Mouse (Mus musculus): ENCODE results near the gene Ash1l.

Ash1l gene

DNA sequence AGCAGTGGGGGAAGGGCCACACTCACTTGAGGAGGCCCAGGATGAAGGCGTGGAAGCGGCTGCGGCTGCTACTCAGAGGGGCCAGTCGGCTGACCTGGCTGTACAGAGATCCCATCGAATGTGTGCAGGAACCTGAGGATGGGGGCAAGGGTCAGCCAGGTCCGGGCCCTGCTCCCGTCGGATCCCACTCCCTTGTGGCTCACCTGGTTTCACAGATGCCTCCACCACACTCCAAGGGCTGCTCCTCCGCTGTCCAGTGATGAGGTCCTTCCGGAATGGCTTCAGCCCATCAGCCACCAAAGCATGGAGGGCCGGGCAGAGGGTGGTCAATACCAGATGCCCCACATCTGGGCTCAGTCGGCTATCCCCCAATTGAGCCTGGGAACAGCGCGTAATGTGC, 138.6 kb downstream of the Ash1l start:
- in situ Hi-C loops (cut with MboI; ENCODE audit: unreplicated experiment in 2 of 2) = loop anchor here in 1 of 2 experiments (5.0 kb wide), 1 partner anchor 128 kb away; the partner anchor contains the start of gene Thbs3

DNA sequence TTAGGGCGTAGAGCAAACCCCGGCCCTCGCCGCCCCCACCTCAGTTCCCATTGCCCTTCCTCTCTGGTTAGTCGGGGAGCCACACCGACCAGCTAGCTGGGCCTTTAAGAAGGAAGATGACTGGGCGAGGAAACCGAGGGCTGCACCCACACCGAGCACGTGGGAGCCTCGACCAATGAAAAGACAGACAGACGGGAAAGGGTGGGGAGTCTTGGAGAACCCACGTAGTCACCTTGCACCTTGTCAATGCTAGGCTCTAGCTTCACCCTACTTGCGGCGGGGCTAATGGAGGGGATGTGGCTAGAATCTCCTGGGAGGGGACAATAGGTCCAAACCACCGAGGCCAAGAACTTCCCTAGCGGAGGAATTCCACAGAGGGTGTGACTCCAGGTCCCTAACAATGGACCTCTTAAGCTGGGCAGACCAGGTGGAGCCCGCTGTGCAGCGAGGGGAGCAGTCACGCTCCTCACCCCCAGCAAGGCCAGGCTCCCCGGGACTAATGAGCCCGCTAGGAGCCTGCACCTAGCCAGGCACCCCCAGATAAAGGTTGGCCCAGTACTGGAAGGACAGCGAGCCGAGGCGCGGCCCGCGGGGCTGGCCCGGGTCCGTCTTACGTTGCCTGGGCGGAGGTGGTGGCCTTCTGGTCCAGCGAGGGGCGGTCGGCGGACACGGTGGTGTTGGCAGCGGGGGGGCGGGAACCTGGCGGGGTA, 139.6 kb downstream of the Ash1l start:
- in situ Hi-C loops (cut with MboI; ENCODE audit: unreplicated experiment in 2 of 2) = loop anchor here (5.0 kb wide), 2 partner anchors 67 to 127 kb away; partner anchors contain the start of gene Thbs3 (in 2 of the 2)

DNA sequence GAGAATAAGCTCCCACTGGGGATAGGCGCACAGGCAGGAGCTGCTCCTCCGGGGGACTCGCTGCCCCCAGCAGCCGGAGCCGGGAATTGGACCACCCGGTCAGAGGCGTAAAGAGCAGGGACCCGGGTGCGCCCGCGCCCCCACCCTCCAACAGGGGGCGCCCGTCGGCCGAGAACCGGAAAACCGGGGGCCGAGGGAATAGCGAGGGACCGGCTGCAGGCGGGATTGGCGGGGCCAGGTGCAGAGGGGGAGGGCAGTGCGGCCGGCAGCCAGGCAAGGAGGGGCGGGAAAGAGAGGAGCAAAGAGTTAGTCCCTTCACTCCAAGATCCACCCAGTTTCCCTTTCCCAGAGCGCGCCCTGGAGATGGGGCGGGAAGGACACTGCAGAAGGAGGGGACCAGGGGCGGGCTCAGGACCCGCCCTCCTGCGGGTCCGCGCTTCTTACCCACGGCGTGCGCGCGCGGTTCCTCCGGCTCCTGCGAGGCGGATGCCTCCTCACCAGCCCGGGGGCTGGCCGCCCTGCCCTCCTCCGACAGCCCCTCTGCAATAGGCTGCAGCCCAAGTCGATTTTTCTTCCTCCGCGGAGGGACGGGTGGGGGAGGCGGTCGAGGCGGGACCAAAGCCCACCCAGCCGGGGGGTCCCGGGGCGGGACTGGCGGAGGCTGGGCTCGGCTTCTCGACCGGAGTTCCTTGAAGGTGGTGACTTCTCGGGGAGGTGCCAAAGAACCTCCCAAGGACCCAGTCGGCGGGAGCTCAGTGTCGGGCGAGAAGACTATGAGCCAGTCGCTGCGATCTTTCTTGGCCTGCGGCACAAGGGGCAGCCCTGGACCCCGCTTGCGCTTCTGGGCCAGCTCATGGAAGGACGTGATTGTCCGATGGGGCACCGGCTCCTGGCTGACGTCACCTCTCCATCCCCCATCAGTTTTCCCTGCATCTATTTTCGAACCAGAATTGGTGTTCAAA, 140.6 kb downstream of the Ash1l start:
- in situ Hi-C loops (cut with MboI; ENCODE audit: unreplicated experiment in 2 of 2) = loop anchor here (5.0 kb wide), 2 partner anchors 66 to 126 kb away; partner anchors contain the start of gene Thbs3 (in 1 of the 2)

DNA sequence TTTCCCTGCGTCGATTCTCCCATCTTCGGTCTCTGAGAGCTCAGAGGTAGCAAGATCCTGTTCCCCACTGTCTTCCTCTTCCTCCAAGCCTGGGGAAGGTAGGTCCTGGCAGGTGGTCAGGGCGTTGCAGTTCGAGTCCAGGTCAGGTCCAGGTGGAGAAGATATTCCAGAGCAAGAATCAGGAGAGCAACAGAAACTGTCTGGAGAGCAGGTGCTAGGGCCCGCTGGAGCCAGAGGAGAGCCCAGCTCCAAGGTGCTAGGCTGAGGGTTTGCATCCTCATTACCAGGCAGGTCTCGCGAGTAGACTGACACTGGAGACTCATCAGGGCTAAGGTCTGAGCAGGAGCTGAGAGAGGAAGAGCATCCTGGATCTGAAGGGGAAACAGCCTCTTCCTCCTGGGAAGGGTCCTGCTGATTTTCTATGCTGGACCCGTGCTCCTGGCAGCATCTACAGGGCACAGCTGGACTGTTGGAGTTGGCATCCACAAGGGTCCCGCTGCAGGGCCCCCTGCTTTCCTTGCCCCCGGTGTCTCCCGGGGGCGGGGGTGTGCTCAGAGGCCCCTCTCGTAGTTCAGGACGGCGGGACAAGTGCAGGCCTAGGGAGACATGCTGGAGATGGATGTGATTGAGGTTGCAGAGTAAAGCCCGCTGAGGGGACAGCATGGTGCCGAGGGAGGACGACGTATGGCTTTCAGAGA, 141.5 kb downstream of the Ash1l start:
- in situ Hi-C loops (cut with MboI; ENCODE audit: unreplicated experiment in 2 of 2) = loop anchor here (5.0 kb wide), 2 partner anchors 65 to 125 kb away; partner anchors contain the start of gene Thbs3 (in 1 of the 2)

DNA sequence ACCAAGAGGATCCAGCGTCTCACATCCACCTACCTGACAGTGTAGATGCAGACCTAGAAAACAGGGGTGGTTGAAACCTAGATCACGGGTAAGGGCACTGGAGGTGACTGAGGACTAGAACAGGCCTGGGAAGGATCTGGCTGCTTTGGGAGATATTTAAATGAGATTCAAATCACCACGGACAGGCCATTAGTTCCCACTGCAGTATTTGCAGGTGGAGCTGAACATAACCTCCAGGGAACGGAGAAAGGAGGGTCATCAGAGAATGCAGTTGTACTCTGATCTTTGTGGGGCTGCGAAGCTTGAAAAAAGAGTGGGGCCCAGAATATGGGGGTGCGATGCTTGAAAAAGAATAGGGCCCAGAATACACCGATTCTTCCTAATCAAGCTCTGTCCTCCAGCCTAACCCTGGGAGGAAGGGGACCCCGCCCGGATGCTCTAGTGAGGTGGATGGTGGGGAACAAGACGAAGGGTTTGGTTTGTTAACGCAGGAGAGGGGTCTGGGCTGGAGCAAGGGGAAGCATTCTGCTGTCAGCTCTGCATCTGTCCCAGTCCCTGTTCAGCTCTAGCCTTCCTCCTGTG, 142.2 kb downstream of the Ash1l start:
- in situ Hi-C loops (cut with MboI; ENCODE audit: unreplicated experiment in 2 of 2) = loop anchor here (5.0 kb wide), 2 partner anchors 65 to 125 kb away; partner anchors contain the start of gene Thbs3 (in 1 of the 2)

DNA sequence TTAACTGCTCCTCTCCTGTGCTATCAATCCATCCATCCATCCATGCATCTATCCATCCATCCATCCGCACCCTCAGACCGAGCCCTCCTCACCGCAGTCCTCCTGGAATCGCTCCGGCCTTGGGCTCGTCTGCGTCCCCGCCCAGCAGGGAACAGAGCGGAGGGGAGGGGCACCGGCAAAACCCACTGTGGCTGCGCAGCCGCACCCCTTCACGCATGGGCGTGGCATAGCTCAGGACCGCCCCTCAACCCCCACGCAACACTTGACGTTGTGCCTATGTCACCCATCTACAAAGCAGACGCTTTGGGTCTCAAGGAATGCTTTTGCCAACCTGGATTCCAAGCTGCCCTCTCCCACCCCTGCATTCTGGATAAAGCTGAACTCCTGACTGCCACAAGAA, 142.8 kb downstream of the Ash1l start, which contains the start of gene Rusc1:
Rusc1 (minus strand) TSS at position 137 of the 400 bp plus-strand sequence.
- in situ Hi-C loops (cut with MboI; ENCODE audit: unreplicated experiment in 2 of 2) = loop anchor here (5.0 kb wide), 2 partner anchors 64 to 124 kb away; partner anchors contain the start of gene Thbs3 (in 1 of the 2)

DNA sequence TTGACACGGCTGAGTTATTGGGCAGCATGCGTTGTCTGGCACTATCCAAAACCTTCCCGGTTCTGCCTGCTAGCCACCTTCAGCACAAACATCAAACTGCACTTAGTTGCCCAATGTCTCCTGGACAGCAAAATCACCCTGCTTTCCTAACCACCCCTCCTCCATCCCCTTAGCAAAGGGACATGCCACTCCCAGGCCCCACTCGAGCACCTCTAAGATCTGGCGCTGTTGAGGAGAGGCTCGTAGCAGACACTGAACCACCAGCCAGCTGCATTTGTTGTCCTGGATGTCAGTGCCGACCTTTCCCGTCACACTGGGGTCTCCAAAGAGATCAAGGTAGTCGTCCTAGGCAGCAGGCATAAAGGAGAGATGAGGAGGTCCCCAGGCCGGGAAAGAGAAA, 143.6 kb downstream of the Ash1l start:
- in situ Hi-C loops (cut with MboI; ENCODE audit: unreplicated experiment in 2 of 2) = loop anchor here (5.0 kb wide), 2 partner anchors 63 to 123 kb away; partner anchors contain the start of gene Thbs3 (in 1 of the 2)

DNA sequence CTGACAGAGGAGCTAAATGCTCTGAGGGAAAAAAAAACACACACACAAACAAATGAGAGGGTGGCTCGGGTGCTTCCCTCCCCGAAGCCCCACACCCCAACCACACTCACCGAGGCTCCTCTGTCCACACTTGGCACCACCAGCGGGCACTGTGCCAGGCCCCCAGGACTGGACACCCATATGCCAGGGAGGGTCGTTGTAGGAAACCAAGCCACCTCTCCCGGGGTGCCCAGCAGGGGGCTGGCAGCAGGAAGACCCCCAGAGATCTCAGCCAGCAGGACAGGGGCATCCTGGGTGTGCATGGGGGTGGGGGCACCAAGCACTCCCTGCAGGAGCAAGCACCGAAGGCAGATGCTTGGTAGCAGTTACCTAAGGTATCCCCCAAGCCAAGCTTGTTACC, 150.4 kb downstream of the Ash1l start, which contains the start of gene Gm43738:
Gm43738 (minus strand) TSS at position 289 of the 400 bp plus-strand sequence.
- in situ Hi-C loops (cut with MboI; ENCODE audit: unreplicated experiment in 2 of 2) = no loop called here

DNA sequence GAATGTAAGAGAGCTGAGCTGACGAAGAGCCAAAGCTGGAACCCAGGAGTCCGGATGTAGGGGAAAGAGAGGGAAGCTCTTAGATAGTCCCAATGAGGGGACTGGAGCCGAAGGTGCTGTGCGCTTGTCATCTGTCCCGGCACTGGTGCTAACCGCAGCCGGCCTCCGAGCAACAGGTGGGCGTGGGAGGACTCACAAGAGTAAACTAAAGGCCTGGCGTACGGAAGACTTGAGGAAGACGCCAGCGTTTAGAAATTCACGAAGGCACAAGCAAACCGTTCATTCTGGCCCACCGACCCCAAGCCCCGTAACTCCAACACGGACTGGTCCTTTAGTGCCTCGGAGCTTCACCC, 151.0 kb downstream of the Ash1l start:
- in situ Hi-C loops (cut with MboI; ENCODE audit: unreplicated experiment in 2 of 2) = no loop called here

DNA sequence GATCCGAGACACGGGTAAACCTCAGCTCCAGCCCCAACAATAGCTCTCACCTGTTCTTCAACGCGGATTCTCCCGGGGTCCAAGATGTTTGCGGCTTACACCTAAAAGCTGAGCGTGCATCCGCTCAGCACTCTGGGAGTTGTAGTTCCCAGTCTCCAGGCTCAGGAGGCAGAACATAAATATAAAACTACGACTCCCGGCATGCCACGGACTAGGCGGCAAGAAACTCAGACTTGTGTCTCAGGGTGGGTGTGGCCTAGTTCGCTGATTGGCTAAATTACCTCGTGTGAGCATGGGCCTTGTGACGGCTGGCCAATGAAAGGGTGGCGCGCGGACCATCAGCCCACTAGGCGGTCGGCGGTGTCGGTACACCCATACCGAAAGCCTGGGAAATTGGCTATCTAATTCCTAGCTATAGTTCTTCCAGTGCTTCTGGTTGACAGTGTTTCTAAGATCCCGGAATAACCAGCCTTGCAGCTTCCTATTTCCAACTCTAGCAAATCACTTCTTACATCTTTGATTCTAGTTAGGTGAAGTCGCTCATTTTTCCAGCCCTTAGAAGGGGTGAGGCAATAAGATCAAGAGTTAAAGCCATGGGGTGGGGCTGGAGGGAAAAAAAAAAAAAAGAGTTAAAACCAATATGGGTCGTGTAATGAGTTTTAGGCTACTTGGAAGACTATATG, 151.5 kb downstream of the Ash1l start, which contains the start of gene Fdps:
Fdps (minus strand) TSS at position 148 of the 683 bp plus-strand sequence.
- in situ Hi-C loops (cut with MboI; ENCODE audit: unreplicated experiment in 2 of 2) = no loop called here

DNA sequence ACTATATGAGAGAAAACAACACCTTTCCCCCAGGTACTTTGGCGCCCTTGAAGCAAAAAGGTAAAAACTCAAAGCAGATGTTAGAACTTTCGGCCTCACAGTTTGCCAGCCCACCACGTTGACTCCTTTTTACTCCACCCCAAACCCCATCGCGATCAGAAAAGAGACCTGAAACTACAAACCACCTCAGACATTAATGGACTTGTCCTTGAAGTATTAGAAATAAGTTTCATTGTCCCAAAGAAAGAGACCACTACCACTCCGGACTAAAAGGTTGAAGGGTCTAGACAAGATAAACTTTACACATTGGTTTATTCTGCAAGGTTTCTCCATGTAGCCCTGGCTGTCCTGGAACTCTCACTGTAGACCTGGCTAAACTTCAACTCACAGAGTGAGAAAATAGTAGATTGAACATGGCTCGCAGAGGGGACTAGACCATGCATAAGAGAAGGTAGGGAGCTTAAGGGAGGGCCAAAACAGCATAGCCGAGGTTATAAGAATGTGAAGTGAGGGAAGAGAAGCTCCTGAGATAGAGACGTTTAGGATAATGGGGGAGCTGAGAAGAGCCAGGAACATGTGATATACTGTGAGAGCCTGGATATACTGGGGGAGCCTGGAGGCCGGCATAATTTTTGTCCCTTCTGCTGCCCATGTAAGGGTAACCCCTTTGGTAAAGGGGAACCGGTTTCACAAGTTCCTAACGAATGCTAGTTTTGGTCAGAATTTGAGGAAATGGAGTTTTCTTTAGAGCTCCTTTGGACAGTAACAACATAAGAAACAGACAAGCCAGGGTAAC, 152.3 kb downstream of the Ash1l start:
- in situ Hi-C loops (cut with MboI; ENCODE audit: unreplicated experiment in 2 of 2) = no loop called here

DNA sequence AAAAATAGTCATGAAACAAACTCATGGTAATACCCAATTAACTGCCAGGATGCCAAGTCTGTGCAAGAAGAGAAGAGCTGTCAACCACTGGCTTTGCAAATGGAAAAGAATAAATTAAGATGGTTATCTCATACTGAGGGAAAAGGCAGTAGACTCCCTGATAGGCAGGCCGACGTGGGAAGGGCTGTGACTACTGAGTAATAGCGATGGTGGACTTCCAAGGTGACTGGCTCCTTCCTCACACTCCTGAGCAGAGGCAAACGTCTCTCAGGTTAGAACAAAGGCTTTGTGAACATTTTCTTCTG, 152.8 kb downstream of the Ash1l start:
- in situ Hi-C loops (cut with MboI; ENCODE audit: unreplicated experiment in 2 of 2) = no loop called here

DNA sequence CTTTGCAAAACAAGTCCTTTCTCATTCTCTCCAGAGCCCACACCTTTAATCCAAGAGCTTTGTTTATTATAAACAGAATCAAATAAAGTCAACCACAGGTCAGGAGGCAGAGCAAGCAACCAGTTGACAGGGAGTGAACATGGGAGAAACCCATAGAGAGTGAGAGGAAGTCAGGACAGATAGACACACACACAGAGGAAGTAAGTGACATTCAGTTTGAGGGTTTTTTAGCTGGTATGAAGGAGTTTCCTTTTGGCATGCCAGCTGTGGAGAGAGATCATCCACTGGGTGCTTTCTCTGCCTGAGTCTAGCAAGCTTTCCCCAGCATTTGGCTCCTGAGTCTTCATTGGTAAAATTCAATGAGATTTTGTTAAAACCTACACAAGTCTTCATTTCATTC, 156.5 kb downstream of the Ash1l start:
- in situ Hi-C loops (cut with MboI; ENCODE audit: unreplicated experiment in 2 of 2) = no loop called here

DNA sequence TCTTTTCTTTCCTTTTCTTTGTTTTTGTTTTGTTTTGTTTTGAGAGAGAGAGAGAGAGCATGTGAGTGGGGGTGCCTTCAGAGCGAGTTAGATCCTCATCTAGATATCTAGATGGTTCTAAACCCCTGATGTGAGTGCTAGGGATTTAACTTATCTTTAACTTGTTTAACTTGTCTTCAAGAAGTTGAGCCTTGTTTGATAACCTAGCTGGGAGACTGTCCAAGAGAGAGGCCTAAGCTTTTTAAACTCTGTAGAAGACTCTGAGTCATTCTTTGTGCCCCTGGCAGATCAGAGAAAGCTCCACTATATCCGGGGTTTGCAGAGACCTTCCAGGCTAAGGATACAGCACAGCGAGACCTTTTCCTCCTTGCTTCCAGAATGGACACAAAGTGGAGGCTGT, 157.1 kb downstream of the Ash1l start:
- in situ Hi-C loops (cut with MboI; ENCODE audit: unreplicated experiment in 2 of 2) = no loop called here

DNA sequence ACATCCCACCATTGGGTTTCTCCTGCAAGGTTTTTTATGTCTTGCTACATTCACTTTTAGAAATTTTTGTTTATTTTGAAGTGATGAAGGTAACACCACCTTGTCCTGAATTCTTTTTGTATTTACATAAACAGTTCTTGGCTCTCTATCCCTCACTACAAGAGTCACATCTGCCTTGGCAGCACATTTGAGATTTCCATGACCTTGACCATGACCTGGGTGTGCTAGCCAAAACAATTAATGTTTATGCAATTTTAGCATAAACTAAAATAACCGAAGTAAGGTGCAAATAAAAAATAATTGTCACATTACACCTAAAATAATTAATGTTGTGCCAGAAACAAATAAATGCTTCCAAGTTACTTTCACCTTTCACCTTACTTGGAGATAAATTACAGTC, 157.7 kb downstream of the Ash1l start:
- in situ Hi-C loops (cut with MboI; ENCODE audit: unreplicated experiment in 2 of 2) = no loop called here

DNA sequence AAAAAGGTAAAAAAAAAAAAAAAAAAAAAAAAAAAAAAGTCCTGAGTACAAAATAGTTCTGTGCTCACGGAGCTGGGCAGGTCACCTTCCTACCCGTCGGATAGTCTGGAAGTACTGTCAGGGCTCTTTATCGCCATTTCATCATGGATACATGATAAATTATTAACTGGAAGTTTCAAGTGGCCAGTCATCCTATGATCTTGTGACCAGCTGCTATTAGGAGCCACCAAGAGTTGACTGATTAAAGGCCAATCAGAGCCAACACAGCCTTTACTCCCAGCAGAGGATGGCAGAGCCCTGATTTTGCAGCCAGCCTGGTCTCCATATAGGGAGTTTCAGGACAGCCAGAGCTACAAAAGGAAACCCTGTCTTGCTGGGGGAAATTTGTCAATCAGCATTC, 162.6 kb downstream of the Ash1l start:
- in situ Hi-C loops (cut with MboI; ENCODE audit: unreplicated experiment in 2 of 2) = no loop called here

DNA sequence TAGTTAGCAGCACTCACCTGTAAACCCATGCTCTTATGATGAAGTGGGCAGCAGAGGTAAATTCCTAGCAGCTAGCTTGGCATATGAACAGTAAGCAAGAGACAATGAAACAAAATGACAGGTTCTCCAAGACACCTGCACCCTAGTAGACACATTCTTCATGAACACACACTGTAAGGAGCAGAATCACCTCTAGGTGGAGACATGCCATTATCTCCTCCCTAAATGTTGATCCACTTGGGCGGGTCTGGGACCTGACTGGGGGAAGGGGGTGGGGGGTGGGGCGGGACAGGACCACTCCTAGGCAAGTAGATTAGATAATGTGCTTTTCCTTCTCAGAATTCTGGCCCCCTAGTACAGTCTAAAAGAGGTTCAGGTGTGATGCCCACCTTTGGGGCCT, 165.1 kb downstream of the Ash1l start:
- in situ Hi-C loops (cut with MboI; ENCODE audit: unreplicated experiment in 2 of 2) = no loop called here

DNA sequence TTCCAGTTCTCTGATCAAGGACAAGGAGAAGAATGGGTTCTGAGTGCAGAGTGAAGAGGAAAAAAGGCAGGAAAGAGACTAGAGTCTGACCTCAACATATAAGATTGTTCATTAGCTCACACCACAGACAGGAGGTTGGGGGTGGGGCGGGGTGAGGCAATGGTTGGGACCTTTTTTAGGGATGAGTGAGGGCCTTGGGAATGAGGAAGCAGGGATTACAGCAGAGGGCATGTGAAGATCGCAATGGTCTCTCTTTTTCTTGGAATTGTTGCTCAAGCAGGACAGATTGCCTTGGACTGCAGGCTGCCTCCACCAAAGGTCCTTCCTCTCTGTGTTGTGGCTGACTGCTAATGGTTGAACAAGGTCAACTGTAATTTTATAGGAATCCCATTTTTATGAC, 172.9 kb downstream of the Ash1l start:
- in situ Hi-C loops (cut with MboI; ENCODE audit: unreplicated experiment in 2 of 2) = no loop called here

DNA sequence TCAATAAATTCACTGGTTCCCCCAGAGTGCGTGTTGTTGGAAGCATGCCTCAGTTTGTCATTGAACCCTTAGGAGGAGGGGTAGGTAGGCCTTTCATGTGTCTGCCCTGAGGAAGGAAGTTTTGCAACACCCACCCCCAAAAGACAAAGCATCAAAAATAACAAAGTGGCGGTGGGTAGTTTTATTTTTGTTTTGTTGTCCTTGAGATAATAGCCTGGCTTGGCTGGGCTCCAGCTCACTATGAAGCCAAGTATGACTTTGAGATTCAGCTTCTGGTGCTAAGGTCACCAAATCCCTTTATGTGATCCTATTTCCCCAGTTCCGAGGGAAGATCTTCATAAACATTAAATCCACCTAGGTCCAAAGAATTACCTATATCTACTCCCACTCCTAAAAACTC, 173.8 kb downstream of the Ash1l start:
- in situ Hi-C loops (cut with MboI; ENCODE audit: unreplicated experiment in 2 of 2) = no loop called here

Data from v-Abl transformed pro-B cells (cell line).